9 mouse cellular contexts compared by ENCODE assay signal in genomic region chr11:101604531-101605453, GRCm38 (mm10). TPM values are rescaled to one million over a fixed set of nuclear protein-coding genes. Genes with fewer than 3 reads are reported as not detected.
DNase-seq lines count a peak whose midpoint lies in the region; ATAC-seq lines count a peak whose summit lies in the region.
"Not testable (repeated sequence)": the region's sequence is repeated elsewhere in the genome, so short reads cannot be mapped to it uniquely, and the experiment has no call there.
"Had no signal": no experiment of that assay in that cellular context is flagged by ENCODE, and none has a peak within 500 bp of the region (broad histone marks: within the 10 kb centered on the region; RNA-seq: fewer than 3 reads in every experiment).

No protein-coding gene starts in this region.

- peak overlapping the region; percentile 57 for H3K4me2 ChIP-seq in hindbrain, embryonic 13.5 days

- peak overlapping the region; percentile 53; the same call in 1 of the 2 replicates for H3K9ac ChIP-seq in hindbrain, embryonic 13.5 days

- DNase-seq in NIH3T3 (ENCODE audit: low read depth), result peak; percentile 79
- DNase-seq in cerebellum, postnatal 10 days, result peak; percentile 80 to 85
- DNase-seq in gastrocnemius, adult 18-20 months (ENCODE audit: low spot score), result peak; percentile 67
- DNase-seq in layer of hippocampus, postnatal 36 days, result peak; percentile 28 to 32
- peak; percentile 77 to 83 for DNase-seq in lung, postnatal 4 days
- DNase-seq in retina, embryonic 14.5 days (ENCODE audit: low spot score), result peak; percentile 82
- DNase-seq in thymus, postnatal 4 days, result peak; percentile 92

- ATAC-seq in hindbrain, embryonic 13.5 days (ENCODE audit: low FRiP score), result 0 out of 2 replicates have a peak, but pooled peaks have one; percentile 61

- peak overlapping the region; percentile 53; the same call in 1 of the 2 replicates for H3K27ac ChIP-seq in hindbrain, embryonic 13.5 days

- 0 out of 2 replicates have a peak, but pooled peaks cover 11% of the 10 kb centered on the region for H3K27me3 ChIP-seq in hindbrain, embryonic 13.5 days

- peak overlapping the region; percentile 40 for H3K4me3 ChIP-seq in hindbrain, embryonic 13.5 days

- WGBS in hindbrain, embryonic 13.5 days, result 1% methylated on average over 30 of the region's 30 CpGs

- H3K4me1 ChIP-seq in hindbrain, embryonic 13.5 days (replicated peaks), result not testable (repeated sequence)

- H3K36me3 ChIP-seq in hindbrain, embryonic 13.5 days, result not testable (repeated sequence)

- not testable (repeated sequence) for H3K9me3 ChIP-seq in hindbrain, embryonic 13.5 days

RNA-seq across cellular contexts. Expression of gene Gm11634, which starts 5.7 kb away (rescaled TPM):
- total RNA-seq in gastrocnemius, adult 18-20 months (2021), result not detected
- polyA plus RNA-seq in hindbrain, embryonic 13.5 days (2015; fragmentation: Nextera tagmentation; extraction: Ambion mirVana), result not detected in 2 replicates
- total RNA-seq in layer of hippocampus, postnatal 36 days (2021), result not detected
- total RNA-seq: layer of hippocampus, adult 18-20 months had no signal

RNA-seq across cellular contexts. Expression of gene Rdm1, which starts 22.2 kb away (rescaled TPM):
- total RNA-seq in gastrocnemius, adult 18-20 months (2021), result 10 to 100 TPM; 30.1 to 31.5 TPM
- 15.5 and 18.9 TPM in 2 replicates for polyA plus RNA-seq in hindbrain, embryonic 13.5 days (2015; fragmentation: Nextera tagmentation; extraction: Ambion mirVana)
- total RNA-seq in layer of hippocampus, postnatal 36 days (2021), result 1 to 10 TPM; 6.7 to 9.4 TPM

RNA-seq across cellular contexts. Expression of gene Tmem106a, which starts 22.8 kb away (rescaled TPM):
- 1 to 10 TPM; 1.5 to 2.4 TPM for total RNA-seq in gastrocnemius, adult 18-20 months (2021)
- 3.4 and 4.1 TPM in 2 replicates for polyA plus RNA-seq in hindbrain, embryonic 13.5 days (2015; fragmentation: Nextera tagmentation; extraction: Ambion mirVana)
- 1 to 10 TPM; 1.3 to 2.7 TPM for total RNA-seq in layer of hippocampus, postnatal 36 days (2021)

RNA-seq across cellular contexts. Expression of gene Nbr1, which starts 52.8 kb away (rescaled TPM):
- 10 to 100 TPM; 63.0 to 66.2 TPM for total RNA-seq in gastrocnemius, adult 18-20 months (2021)
- 98.7 and 104 TPM in 2 replicates for polyA plus RNA-seq in hindbrain, embryonic 13.5 days (2015; fragmentation: Nextera tagmentation; extraction: Ambion mirVana)
- 100 to 1,000 TPM; 142 to 194 TPM for total RNA-seq in layer of hippocampus, postnatal 36 days (2021)

RNA-seq across cellular contexts. Expression of gene Brca1, which starts 53.0 kb away (rescaled TPM):
- under 1 TPM in 1 of 2 experiments, not detected in 1; 0.34 TPM for total RNA-seq in gastrocnemius, adult 18-20 months (2021)
- 2.9 TPM in 2 replicates for polyA plus RNA-seq in hindbrain, embryonic 13.5 days (2015; fragmentation: Nextera tagmentation; extraction: Ambion mirVana)
- 1 to 10 TPM in 1 of 2 experiments, under 1 TPM in 1; 0.96 to 1.6 TPM for total RNA-seq in layer of hippocampus, postnatal 36 days (2021)

Comparison
In these comparisons a context has a peak if more than half of its experiments do, and no peak if none do; other contexts are left out.
1. Peak in every context shown above with its lines: DNase-seq, ATAC-seq, H3K4me3 ChIP-seq and H3K27ac ChIP-seq.
2. DNase-seq: peak in every context shown above with its lines; median percentile 92 in thymus, postnatal 4 days; 82 in cerebellum, postnatal 10 days; 82 in retina, embryonic 14.5 days; 80 in lung, postnatal 4 days; 79 in NIH3T3; 67 in gastrocnemius, adult 18-20 months; 30 in layer of hippocampus, postnatal 36 days.